Mouse (Mus musculus) ES-E14 (cell line): ENCODE data around the gene Stat4. TPM values are rescaled to one million over a fixed set of nuclear protein-coding genes. Genes with fewer than 3 reads are reported as not detected.

Experiments used
- DNase-seq: peaks from one replicate; pipeline ENCODE4 v3.0.0-alpha.2; 2013; ENCODE audit warnings: low read depth, low spot score
- H3K27ac ChIP-seq: 2 replicates; pipeline ENCODE4 v1.5.1; 2012; ENCODE audit warnings: low read depth, mild to moderate bottlenecking, low read length, moderate library complexity, mixed read lengths; ENCODE audit not compliant: poor library complexity, insufficient read depth, severe bottlenecking
- H3K36me3 ChIP-seq: 2 replicates; pipeline ENCODE4 v1.6.1; 2012; ENCODE audit warnings: mild to moderate bottlenecking, low read length, moderate library complexity, mixed read lengths; ENCODE audit not compliant: control insufficient read depth, poor library complexity, insufficient read depth, severe bottlenecking
- H3K4me1 ChIP-seq, 2 experiments: fragments of 150-350 bp in 1 of 2; sonication (generic) in 1 of 2; 2 replicates each; pipeline ENCODE4 v1.6.1; 2012; ENCODE audit warnings: low read length in 2 of 2, mild to moderate bottlenecking in 1 of 2, mixed read lengths in 1 of 2; ENCODE audit not compliant: control insufficient read depth in 2 of 2, insufficient read depth in 2 of 2, poor library complexity in 1 of 2
- H3K4me3 ChIP-seq, 2 experiments: fragments of 150-350 bp in 1 of 2; sonication (generic) in 1 of 2; 2 replicates each; pipeline ENCODE4 v1.5.1; 2012; ENCODE audit warnings: low read length in 2 of 2, low read depth in 1 of 2, mild to moderate bottlenecking in 1 of 2, mixed read lengths in 1 of 2; ENCODE audit not compliant: insufficient read depth in 1 of 2, poor library complexity in 1 of 2, severe bottlenecking in 1 of 2
- H3K9ac ChIP-seq: 2 replicates; pipeline ENCODE4 v1.6.1; 2012; ENCODE audit warnings: low read depth, mild to moderate bottlenecking, low read length, mixed read lengths; ENCODE audit not compliant: poor library complexity, insufficient read depth, severe bottlenecking
- H3K9me3 ChIP-seq: fragments of 150-350 bp; sonication (generic); 2 replicates; pipeline ENCODE4 v1.6.1; 2012; ENCODE audit warnings: low read depth, mild to moderate bottlenecking, low read length; ENCODE audit not compliant: control insufficient read depth, insufficient read depth
- CHD2 ChIP-seq: IDR thresholded peaks from 2 replicates; pipeline ENCODE4 v1.6.1; 2014; ENCODE audit warnings: mild to moderate bottlenecking, low read depth, low read length, inconsistent platforms
- HCFC1 ChIP-seq: IDR thresholded peaks from 2 replicates; pipeline ENCODE4 v1.6.1; 2012; ENCODE audit warnings: low read length, inconsistent platforms, borderline replicate concordance; ENCODE audit not compliant: insufficient read depth
- MAFK ChIP-seq: IDR thresholded peaks from 2 replicates; pipeline ENCODE4 v1.6.1; 2014; ENCODE audit warnings: mild to moderate bottlenecking, low read depth, low read length, inconsistent platforms; ENCODE audit not compliant: insufficient read depth
- ZC3H11A ChIP-seq: IDR thresholded peaks from 2 replicates; pipeline ENCODE4 v1.6.1; 2012; ENCODE audit warnings: low read depth, mild to moderate bottlenecking, inconsistent platforms, low read length, borderline replicate concordance
- ZNF384 ChIP-seq: IDR thresholded peaks from 2 replicates; pipeline ENCODE4 v1.6.1; 2012; ENCODE audit warnings: low read depth, low read length, inconsistent platforms
- in situ Hi-C, 2 experiments: fragments of 600-800 bp; cut with MboI; formaldehyde crosslinking; loops; one replicate each; pipeline ENCODE4 v1.15.1; 2025; ENCODE audit warnings: low sequenced_read_pairs in 2 of 2, inconsistent platforms in 1 of 2; ENCODE audit not compliant: unreplicated experiment in 2 of 2
- total RNA-seq: library from RNA; depleted of rRNA; stranded (reverse); fragments of 300-350 nt; gene quantifications from 2 replicates; pipeline ENCODE4 v1.2.3, GENCODE M21; 2012

The Stat4 gene
- total RNA-seq, 1 experiment = 3.8 TPM

GRCm38 (mm10) chr1:52019621-52020020 lies 32.7 kb downstream of the Stat4 start:
- H3K4me1 ChIP-seq = no peaks in the 10 kb centered on the region
- TF ChIP-seq HCFC1 (no peak), ZC3H11A (no peak), CHD2 (no peak), ZNF384 (no peak), MAFK (no peak)
- H3K9ac ChIP-seq = no peak overlapping the region
- no peaks in the 10 kb centered on the region for H3K36me3 ChIP-seq
- in situ Hi-C loops = no loop called here
- no peak for DNase-seq
- H3K4me3 ChIP-seq = no peak overlapping the region
- H3K9me3 ChIP-seq = no peaks in the 10 kb centered on the region
- no peak overlapping the region for H3K27ac ChIP-seq

DNA sequence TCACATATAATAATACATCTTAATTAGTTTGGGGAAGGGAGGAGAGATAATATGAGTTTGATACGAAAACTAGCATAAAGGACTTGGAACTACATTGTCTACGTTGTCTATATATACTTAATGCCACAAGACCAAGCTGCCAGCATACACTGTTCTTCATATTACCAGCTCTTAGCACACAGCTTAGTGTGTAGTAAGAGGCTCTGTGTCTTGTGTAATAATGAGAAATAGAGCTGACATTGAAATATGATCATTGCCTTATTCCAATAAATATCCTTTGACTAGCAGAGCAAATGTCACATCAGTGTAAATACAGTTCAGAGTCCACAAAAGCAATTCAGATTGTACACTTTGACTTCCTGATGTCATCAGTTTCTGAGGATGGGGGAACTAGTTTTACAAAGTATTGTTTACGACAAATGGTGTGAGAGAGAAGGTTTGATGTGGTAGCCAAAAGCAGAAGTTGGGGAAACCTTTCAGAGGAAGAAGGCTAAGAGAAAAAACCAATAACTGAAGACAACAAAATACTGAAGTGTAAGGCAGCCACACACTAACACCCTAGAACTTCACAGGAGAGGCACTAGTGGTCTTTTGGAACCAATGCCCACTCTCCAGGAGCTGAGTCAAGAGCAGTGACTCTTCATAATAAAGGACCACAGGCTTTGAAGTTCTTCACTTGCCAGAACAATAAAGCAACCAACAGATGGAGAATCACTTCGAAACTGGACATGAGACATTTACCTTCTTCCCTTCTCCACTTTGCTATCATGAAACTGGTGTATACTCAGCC lies 35.2 kb downstream of the Stat4 start:
- Histone ChIP-seq H3K9ac (no peak overlapping the region), H3K27ac (no peak overlapping the region), H3K36me3 (no peaks in the 10 kb centered on the region), H3K9me3 (no peaks in the 10 kb centered on the region), H3K4me1 (no peaks in the 10 kb centered on the region), H3K4me3 (no peak overlapping the region)
- TF ChIP-seq CHD2 = no peak
- no peak for TF ChIP-seq MAFK
- no peak for TF ChIP-seq ZNF384
- TF ChIP-seq ZC3H11A = no peak
- no peak for TF ChIP-seq HCFC1
- DNase-seq = no peak
- in situ Hi-C loops = no loop called here

GRCm38 (mm10) chr1:52028686-52029085 lies 41.7 kb downstream of the Stat4 start:
- TF ChIP-seq ZNF384 = no peak
- no peak for TF ChIP-seq MAFK
- TF ChIP-seq HCFC1 = no peak
- TF ChIP-seq ZC3H11A = no peak
- no peak for TF ChIP-seq CHD2

DNA sequence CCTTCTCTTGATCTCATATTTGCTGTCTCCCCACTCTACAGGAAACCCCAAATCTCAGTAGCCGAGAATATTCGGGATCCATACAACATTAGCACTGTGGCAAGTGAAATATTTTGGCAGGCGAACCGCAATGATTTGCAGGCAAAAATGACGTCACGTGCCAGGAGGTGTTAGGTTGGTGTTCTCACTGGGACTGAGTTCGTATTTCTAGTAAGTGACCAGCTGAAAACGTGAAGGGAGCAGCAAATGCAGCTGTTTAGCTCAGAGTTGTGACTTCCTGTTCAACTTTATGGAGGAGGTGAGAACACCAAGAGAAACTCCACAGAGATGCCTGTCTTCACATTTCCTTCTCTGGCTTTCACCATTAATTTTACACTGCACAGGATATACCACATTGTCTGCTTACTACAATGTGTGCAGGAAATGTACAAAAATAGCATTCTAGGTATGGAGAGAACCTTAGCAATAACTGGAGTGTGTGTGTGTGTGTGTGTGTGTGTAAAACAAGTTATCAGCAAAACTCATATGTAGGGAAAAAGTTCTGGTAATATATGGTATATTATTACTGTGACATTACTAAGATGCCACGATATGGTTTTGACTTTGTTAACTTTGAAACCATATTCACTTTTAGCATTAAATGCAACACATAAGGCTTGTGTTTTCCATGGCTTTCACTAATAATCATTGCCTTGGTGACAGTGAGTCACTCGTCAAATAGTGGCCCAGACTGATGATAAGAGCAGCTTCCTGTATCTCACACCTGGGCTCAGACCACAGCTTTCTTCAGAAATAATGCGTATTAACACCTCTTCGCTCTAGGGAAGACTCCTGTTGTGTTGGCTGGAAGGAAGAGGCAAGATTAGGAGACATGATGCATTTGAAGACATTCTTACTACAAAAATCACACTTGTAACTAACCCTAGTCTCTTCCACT lies 48.1 kb downstream of the Stat4 start:
- TF ChIP-seq ZNF384 = no peak
- no peak for TF ChIP-seq MAFK
- no peak for TF ChIP-seq ZC3H11A
- TF ChIP-seq HCFC1 = no peak
- TF ChIP-seq CHD2 = no peak
- no peak overlapping the region for H3K9ac ChIP-seq
- no peaks in the 10 kb centered on the region for H3K9me3 ChIP-seq
- H3K4me3 ChIP-seq = no peak overlapping the region
- H3K36me3 ChIP-seq = no peaks in the 10 kb centered on the region
- no peak for DNase-seq
- in situ Hi-C loops = no loop called here
- H3K4me1 ChIP-seq = no peaks in the 10 kb centered on the region
- no peak overlapping the region for H3K27ac ChIP-seq

More at GRCm38 (mm10) chr1:52028686-52029085, 41.7 kb downstream of the Stat4 start:
- Histone ChIP-seq H3K9ac (no peak overlapping the region), H3K36me3 (no peaks in the 10 kb centered on the region), H3K27ac (no peak overlapping the region), H3K4me3 (no peak overlapping the region), H3K9me3 (no peaks in the 10 kb centered on the region), H3K4me1 (no peaks in the 10 kb centered on the region)
- in situ Hi-C loops = no loop called here
- no peak for DNase-seq

DNA sequence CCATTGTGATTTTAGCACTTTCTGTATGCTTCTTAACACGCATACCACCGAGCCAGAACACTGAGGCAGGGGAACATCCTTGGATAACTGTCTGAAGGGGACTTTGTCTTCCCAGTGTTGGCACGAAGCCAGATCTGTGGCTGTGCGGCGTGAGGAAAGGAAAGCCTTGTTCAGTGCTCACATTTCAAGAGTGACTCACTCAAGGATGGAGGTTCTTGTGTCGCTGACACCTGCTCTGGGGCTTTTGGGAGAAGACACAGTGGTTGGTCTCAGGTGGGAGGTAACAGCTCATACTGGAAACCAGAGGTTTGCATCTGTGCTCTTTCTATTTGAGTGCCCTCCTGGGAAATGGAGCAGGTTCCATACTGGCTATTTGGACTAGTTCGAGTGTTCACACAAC lies 52.2 kb downstream of the Stat4 start:
- in situ Hi-C loops = no loop called here
- no peak overlapping the region for H3K27ac ChIP-seq
- H3K4me3 ChIP-seq = no peak overlapping the region
- DNase-seq = no peak
- no peak for TF ChIP-seq ZNF384
- TF ChIP-seq MAFK = no peak
- no peak for TF ChIP-seq HCFC1
- TF ChIP-seq CHD2 = no peak
- no peak for TF ChIP-seq ZC3H11A
- no peaks in the 10 kb centered on the region for H3K9me3 ChIP-seq
- H3K36me3 ChIP-seq = no peaks in the 10 kb centered on the region
- no peak overlapping the region for H3K9ac ChIP-seq
- no peaks in the 10 kb centered on the region for H3K4me1 ChIP-seq
